Mouse (Mus musculus) heart, postnatal 25 days (tissue): ENCODE results near the gene Gata5. TPM values are rescaled to one million over a fixed set of nuclear protein-coding genes. Genes with fewer than 3 reads are reported as not detected.

Experiments used
- DNase-seq: peaks from one replicate; pipeline ENCODE4 v3.0.0; 2022; ENCODE audit warnings: low spot score
- intact Hi-C: fragments of 180-260 bp; cut with DNase I; formaldehyde crosslinking; loops from one replicate; pipeline ENCODE4 v1.15.1; 2025
- total RNA-seq, 2 experiments: library from RNA; stranded (reverse); gene quantifications; 2 replicates each; pipeline ENCODE4 v1.2.3; 2021

The Gata5 gene
- total RNA-seq, 2 experiments from 2014 or later: 0.98 to 1.1 TPM

DNA sequence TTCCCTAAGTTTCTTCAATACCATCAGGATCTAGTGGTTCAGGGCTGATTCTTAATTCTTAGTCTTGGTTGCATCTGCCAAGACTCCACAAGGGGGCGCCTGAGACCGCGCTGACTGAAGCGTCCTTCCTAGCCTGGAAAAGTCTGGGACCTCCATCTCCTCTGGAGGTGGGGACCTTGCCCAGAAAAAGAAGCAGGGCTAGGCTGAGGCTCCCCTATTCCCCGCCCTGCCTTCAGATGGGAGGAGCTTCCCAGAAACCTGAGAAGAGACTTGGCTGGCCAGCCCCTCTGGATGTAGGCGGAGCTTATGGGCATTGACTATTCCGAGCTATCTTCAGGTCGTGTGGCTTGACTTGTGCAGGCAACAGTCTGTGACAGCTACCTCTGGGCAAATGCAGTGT, 58.7 kb downstream of the Gata5 start:
- DNase-seq: peak; percentile 77
- intact Hi-C loops: loop anchor here (1.0 to 10.0 kb wide), 3 partner anchors 71 to 309 kb away; partner anchors contain the start of genes Mrgbp and Ogfr

Other genes starting within 250 kb of the Gata5 start
- gene Hrh3, start 230.2 kb downstream of the Gata5 start, total RNA-seq: not detected
- gene Osbpl2, start 215.4 kb downstream of the Gata5 start, total RNA-seq: 10 to 100 TPM; 32.3 to 36.4 TPM
- gene Adrm1, start 163.2 kb downstream of the Gata5 start, total RNA-seq: 10 to 100 TPM; 73.1 to 83.5 TPM
- 10 to 100 TPM; 50.3 to 58.2 TPM for gene Lama5, start 108.8 kb downstream of the Gata5 start, total RNA-seq
- 100 to 1,000 TPM; 471 to 515 TPM for gene Rps21, start 77.3 kb downstream of the Gata5 start, total RNA-seq
- 10 to 100 TPM; 13.0 to 13.8 TPM for gene Cables2, start 61.2 kb downstream of the Gata5 start, total RNA-seq
- not detected for gene Rbbp8nl, start 44.8 kb downstream of the Gata5 start, total RNA-seq
- gene Slco4a1, start 121.5 kb upstream of the Gata5 start, total RNA-seq: not detected
- not detected for gene Ntsr1, start 165.3 kb upstream of the Gata5 start, total RNA-seq
- gene Mrgbp, start 246.6 kb upstream of the Gata5 start, total RNA-seq: 10 to 100 TPM; 14.4 to 14.6 TPM